Mouse (Mus musculus): ENCODE measurements around the gene Arhgap36. TPM values are rescaled to one million over a fixed set of nuclear protein-coding genes. Genes with fewer than 3 reads are reported as not detected.

Gene Arhgap36
- 10 to 100 TPM; 46.1 to 63.9 TPM for total RNA-seq (2021)
- long read RNA-seq, experiment 1, transcript Arhgap36-202 (13 exons, 3,033 nt) = major isoform, 148 of 162 reads
- long read RNA-seq, experiment 1, partial matches to known transcripts = 5 of 162 reads
- long read RNA-seq, experiment 1, other reads (novel, unspliced or antisense) = 9 of 162 reads
- long read RNA-seq, experiment 2, transcript Arhgap36-202 (13 exons, 3,033 nt) = major isoform, 126 of 137 reads
- long read RNA-seq, experiment 2, partial matches to known transcripts = 7 of 137 reads
- long read RNA-seq, experiment 2, other reads (novel, unspliced or antisense) = 4 of 137 reads

DNA sequence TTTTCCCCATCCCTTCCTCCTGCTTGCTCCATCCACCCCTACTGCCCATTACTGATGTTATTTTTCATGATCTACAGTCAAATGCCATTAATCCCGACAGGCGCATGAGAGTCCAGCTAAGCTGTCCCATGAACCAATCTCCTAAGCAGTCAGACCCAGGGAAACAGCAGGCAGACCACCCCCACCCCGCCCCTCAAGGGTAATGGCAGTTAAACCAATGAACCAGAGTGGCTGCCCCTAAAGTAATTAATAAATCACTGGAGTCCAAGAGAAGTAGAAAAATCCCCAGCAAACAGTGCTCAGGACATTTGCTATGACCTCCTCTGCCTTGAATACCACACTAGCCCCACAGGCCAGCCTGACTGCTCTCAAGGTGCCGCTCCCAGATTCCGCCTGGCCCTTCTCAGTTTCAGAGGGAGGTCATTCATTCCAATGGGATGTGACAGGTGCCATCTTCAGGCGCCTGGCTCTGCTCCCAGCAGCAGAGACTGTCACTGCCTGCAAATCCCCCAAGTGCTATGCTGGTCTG is at the start of gene Arhgap36:
Gene Arhgap36, plus strand, starts transcription at position 504 of the 529 bp plus-strand sequence.
- no peak for DNase-seq

GRCm38 (mm10) chrX:49457781-49458180 is 6.0 kb upstream of the Arhgap36 start:
- DNase-seq = no peak

GRCm38 (mm10) chrX:49470287-49471054 is 6.7 kb downstream of the Arhgap36 start:
- peak; percentile 7 for DNase-seq

DNA sequence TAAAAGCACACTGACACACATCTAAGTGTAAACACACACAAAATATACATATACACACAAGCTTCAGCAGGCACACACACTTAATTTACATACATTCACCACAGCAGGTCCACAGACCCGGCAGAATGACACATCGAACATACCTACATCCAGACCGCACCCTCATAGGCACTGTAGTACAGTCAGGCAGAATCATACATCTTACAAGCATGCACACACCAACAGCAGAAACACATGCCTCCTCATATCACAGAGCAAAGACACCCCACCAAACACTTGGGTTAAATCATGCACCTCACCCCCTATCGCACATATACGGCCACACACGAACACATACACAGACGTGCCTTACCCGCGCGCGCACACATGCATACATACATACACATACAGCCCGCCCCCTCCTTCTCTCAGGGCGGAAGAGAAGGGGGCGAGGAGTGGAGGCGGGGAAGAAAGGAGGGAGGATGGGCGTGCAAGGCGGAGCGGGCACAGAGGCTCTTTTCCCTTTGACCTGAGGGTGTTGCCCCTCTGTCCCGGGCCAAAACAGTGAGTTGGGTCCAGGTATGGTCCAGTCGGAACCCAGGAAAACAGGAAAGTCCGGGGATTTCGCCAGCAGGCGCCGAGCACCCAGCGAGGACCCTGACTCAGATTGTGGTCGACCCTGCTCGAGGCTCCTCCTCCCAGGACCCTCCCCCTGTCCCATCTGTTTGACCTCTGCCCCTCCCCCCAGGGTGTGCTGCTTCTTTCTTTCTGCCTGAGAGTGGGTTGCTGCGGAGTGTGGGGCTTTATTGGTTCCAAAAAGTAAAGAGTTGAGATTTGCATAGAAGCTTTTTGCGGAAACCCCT is 16.4 kb downstream of the Arhgap36 start:
- no peak for DNase-seq

DNA sequence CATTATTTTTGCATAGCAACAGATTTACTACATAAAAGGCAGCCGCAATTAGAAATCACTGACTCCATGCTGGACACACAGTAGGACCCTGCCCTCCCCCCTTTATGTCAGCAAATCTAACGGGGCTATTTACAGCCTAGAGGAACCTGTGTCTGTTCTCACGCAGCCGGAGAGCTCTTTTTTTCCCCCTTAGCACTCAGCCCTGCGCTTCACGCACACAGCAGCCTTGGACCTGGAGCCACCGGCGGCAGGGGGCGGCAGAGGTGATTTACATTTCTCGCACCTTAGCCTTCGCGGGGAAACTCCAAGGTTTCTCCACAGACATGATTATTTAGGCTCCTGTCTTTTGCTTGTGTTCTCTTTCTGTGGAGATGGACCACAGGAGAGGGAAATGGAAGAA is 17.1 kb downstream of the Arhgap36 start:
- DNase-seq = no peak

DNA sequence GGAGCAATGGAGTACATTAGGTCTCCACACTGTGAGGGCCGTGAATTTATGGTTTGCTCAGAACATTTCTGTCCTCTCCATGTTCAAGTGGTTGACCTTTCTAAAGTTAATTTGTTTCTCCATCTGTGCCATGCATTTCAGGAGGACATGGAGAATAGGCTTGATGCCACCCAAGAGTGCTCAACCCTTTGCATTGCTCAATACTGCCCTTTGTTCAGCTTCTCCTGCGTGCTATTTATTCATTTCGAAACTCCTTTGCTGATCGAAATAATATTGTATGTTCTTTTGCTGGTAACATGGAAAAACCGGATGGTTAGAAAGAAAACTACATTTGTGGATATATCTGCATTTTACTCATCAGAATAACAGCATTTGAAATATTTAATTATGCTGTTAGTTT is 25.4 kb downstream of the Arhgap36 start:
- DNase-seq = no peak

GRCm38 (mm10) chrX:49493739-49494449 is 30.1 kb downstream of the Arhgap36 start:
- DNase-seq = no peak

Other genes with a start within 250 kb of the Arhgap36 start
- 10 to 100 TPM; 17.5 to 19.1 TPM for gene Enox2, start 175.7 kb upstream of the Arhgap36 start, total RNA-seq (2021)
- not detected for gene Olfr1320, start 208.4 kb downstream of the Arhgap36 start, total RNA-seq (2021)